ENCODE assay signal across 15 mouse cellular contexts in genomic region chr9:52215291-52215690, GRCm38 (mm10). TPM values are rescaled to one million over a fixed set of nuclear protein-coding genes. Genes with fewer than 3 reads are reported as not detected.
DNase-seq lines count a peak whose midpoint lies in the region.
"Had no signal": no experiment of that assay in that cellular context is flagged by ENCODE, and none has a peak within 500 bp of the region (broad histone marks: within the 10 kb centered on the region; RNA-seq: fewer than 3 reads in every experiment).

No protein-coding gene starts in this region.

- peak; percentile 32 to 70 for DNase-seq in layer of hippocampus, adult 18-20 months (ENCODE audit: low spot score in 2 of 2)
- DNase-seq in layer of hippocampus, postnatal 25 days (ENCODE audit: extremely low spot score in 1 of 2, low spot score in 1 of 2) = no peak
- DNase-seq in layer of hippocampus, adult 9-10 months (ENCODE audit: low spot score) = peak; percentile 30
- no peak for DNase-seq in layer of hippocampus, postnatal 36 days
- DNase-seq in brain, adult 2 months (ENCODE audit: low read depth, low spot score) = peak; percentile 30
- DNase-seq in telencephalon, adult 2 months (ENCODE audit: low read depth, low spot score) = peak; percentile 21
- DNase-seq in lung, postnatal 36 days = no peak
- DNase-seq: adrenal gland, adult 2 months; adrenal gland, postnatal 10 days; adrenal gland, postnatal 25 days; cerebellum, adult 11-12 months; cerebellum, adult 2 months; cerebellum, adult 9-10 months; cerebellum, postnatal 10 days; cerebellum, postnatal 25 days had no signal

RNA-seq across cellular contexts. Expression of gene Zc3h12c, which starts 46.9 kb away (rescaled TPM):
- 10 to 100 TPM; 12.3 to 14.1 TPM for total RNA-seq in layer of hippocampus, adult 18-20 months (2021)
- 10 to 100 TPM in 1 of 2 experiments, 1 to 10 TPM in 1; 9.2 to 10.4 TPM for total RNA-seq in layer of hippocampus, postnatal 25 days (2021)
- 10 to 100 TPM; 12.6 to 12.9 TPM for total RNA-seq in layer of hippocampus, postnatal 36 days (2021)

Comparison
In these comparisons a context has a peak if more than half of its experiments do, and no peak if none do; other contexts are left out.
1. DNase-seq: peak in layer of hippocampus, adult 18-20 months (2 of 2), layer of hippocampus, adult 9-10 months (single experiment), brain, adult 2 months (single experiment) and telencephalon, adult 2 months (single experiment); none in layer of hippocampus, postnatal 25 days (0 of 2), layer of hippocampus, postnatal 36 days (0 of 2) and lung, postnatal 36 days (single experiment).